Mouse (Mus musculus) left cerebral cortex, adult 18-20 months (tissue): ENCODE results near the gene Afdn. TPM values are rescaled to one million over a fixed set of nuclear protein-coding genes. Genes with fewer than 3 reads are reported as not detected.

ENCODE experiments used
- DNase-seq, 2 experiments: peaks; one replicate each; pipeline ENCODE4 v3.0.0; 2021 to 2022; ENCODE audit warnings: low spot score in 2 of 2, mixed read lengths in 1 of 2
- long read RNA-seq, 2 experiments: library from polyadenylated mRNA; stranded (forward); transcript quantifications; one replicate each; pipeline ENCODE4 v2.0.0; 2021
- total RNA-seq, 2 experiments: library from RNA; stranded (reverse); gene quantifications; 2 replicates each; pipeline ENCODE4 v1.2.3; 2021

The Afdn gene
- 100 to 1,000 TPM; 114 TPM for total RNA-seq
- long read RNA-seq, experiment 1, partial matches to known transcripts, result 7 of 28 reads
- long read RNA-seq, experiment 1, other reads (novel, unspliced or antisense), result 16 of 28 reads
- long read RNA-seq, experiment 2, partial matches to known transcripts, result 9 of 18 reads
- long read RNA-seq, experiment 2, other reads (novel, unspliced or antisense), result 6 of 18 reads

- DNase-seq, result peak; percentile 68 to 87
Measured at GRCm38 (mm10) chr17:13759853-13760627, at the start of gene Afdn. Afdn (plus strand) TSS chr17:13760539.

GRCm38 (mm10) chr17:13711173-13711572 lies 49.2 kb upstream of the Afdn start:
- no peak for DNase-seq

DNA sequence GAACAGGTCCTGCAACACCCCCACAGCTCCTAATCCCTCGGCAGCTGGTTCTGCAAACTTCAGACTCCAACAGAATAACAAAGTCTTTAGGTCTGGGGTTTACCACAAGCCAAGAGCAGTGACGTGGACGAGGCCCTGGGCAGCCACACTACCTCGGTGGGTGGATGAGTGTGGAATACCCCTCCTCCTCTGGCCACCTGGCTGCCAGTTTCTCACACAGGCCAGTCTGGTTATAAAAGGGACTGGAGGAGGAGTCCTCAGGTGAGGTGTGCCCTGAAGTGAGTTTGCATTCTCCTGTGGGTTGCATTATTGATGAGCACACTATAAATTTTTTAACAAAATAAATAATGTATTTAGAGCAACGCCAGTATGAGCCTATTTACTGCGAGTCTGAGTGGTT lies 48.2 kb upstream of the Afdn start:
- no peak for DNase-seq

DNA sequence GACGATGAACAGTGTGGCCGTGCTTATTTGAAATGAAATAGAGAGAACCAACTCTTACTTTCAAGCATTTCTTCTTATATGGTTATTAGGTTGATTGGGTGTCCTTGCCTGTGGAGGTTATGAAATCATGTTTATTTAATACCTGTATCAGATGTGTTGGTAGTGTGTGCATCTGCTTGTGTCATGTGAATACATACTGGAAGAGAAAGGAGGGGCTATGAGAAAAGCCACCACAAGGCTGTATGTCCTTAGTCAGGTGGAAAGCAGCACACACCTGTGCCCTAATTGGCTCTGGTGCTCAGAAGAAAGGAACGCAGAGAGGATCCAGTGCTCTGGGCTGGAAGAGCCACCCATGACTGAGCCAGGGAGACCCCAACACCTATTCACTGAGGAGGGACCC lies 47.8 kb upstream of the Afdn start:
- no peak for DNase-seq

DNA sequence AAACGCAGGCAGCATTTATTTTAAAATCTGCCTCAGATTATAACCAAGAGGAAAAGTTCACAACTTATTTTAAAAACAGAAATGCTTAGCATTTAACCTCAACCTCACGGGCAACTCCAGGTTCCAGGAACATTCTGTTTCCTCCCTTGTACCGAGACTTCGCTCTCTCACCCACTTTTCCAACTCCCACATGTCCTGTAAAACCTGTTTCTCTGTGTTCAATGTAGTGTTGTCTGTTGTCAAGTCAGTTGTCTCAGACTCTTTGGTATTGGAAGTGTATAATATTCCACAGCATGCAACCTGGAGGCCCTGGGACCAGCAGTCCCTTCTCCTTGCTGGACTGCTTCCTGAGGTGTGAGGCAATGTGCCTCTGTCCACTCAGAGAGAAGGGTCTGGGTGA lies 46.2 kb upstream of the Afdn start:
- DNase-seq, result no peak

GRCm38 (mm10) chr17:13714654-13715053 lies 45.7 kb upstream of the Afdn start:
- DNase-seq, result no peak

DNA sequence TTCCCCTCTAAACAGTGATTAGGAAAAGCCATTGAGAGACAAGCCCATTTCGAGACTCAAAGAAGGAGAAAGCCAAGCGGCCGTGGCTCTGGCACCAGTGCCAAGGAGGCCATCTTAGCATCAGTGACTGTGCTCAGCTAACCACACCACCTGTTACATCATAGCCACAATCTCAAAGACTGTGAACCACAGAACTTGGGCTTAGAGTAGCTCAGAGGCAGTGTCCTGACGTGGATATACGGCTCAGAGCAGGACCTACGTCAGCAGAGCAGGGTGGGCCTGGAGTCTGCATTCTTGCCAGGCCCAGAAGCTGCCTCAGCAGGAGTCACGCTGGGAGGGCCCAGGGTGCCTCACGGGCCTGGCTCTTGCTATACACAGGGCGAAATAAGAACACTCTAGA lies 44.8 kb upstream of the Afdn start:
- no peak for DNase-seq

DNA sequence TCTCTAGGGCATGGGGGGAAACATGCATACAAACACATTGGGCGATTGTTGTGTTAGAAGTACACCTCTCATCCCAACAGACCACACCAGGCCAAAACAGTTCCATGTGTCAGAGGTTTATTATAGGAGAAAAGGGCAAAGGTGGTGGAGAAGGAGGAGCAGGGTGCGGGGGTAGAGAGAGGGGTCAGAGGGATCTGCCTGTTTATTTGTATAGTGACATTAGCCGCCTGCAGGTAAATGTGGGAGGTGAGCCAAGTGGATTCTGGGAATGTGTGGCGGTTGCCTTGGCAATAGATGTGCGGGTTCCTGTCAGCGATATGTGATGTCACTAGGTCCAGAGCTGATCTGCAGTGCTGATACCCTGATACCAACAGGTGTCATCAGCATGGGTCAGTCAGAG lies 44.0 kb upstream of the Afdn start:
- DNase-seq, result no peak

- peak; percentile 36 to 44 for DNase-seq
Measured at GRCm38 (mm10) chr17:13717428-13717827, 42.9 kb upstream of the Afdn start.

DNA sequence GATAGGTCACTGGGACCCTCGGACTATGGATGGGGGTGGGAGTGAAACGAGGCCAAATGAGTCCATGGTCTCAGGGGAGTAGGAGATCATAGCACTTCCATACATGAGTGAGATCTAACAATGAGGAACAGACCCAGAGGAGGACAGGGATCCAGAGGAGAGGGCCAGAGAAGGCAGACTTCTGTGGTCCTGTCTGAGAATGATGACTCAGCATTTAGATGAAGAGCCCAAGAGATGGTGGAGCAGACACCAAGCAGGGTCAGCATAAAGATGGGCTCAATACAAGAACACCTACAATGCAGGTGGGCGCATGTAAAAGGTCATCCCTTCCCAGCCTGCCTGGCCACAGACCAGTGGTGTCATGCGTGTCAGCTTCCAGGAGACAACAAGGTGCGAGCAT lies 40.2 kb upstream of the Afdn start:
- DNase-seq, result no peak

DNA sequence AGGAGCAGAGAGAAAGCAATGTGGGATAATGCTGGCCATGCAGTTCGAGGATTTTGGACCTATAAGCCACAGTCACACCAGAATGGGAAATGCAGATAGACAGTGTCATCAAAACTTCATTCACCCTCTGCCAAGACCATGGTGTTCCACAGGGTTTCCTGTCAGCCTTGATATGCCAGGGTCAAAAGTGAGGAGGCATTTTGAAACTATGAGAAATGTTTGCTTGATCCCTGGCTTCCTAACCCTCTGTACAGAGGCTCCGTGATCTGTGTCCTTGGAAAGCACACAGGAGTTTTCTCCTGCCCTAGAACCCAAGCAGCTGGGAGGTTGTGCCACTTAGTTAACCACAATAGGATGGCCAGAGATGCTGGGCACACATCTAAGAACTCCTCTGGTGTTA lies 39.0 kb upstream of the Afdn start:
- no peak for DNase-seq

- DNase-seq, result no peak
Measured at GRCm38 (mm10) chr17:13722434-13722833, 37.9 kb upstream of the Afdn start.

- no peak for DNase-seq
Measured at GRCm38 (mm10) chr17:13725004-13725550, 35.3 kb upstream of the Afdn start.

- DNase-seq, result peak; percentile 30 to 37
Measured at GRCm38 (mm10) chr17:13726832-13727355, 33.4 kb upstream of the Afdn start.

DNA sequence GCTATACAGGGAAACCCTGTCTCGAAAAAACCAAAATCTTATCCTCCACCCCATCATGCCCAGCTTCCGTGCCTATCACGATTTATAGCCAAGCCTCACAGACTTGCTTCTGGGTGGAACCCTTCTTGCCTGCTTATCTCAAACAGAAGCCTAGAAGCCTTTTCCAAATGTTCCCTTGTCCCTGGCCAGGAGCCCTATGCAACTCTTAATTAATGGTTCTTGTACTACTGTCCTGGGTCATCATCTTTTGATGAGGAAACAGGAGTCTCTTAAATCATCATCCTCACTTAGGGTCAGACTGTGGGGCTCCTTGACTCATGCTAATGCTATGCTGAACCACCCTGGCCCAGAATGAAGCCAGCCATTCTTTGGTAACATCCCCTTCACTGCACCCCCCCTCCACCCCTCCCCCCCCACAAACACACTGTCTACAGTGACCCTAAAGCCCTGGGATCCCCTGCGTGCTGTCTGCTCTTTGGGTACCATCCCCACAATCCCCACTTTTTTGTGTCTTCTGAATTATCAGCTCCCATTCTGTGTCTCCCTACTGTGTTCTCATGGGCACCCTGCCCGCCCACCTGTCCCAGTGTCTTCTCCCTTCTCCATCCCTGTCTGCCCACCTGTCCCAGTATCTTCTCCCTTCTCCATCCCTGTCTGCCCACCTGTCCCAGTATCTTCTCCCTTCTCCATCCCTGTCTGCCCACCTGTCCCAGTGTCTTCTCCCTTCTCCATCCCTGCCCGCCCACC lies 29.2 kb upstream of the Afdn start:
- no peak for DNase-seq

- no peak for DNase-seq
Measured at GRCm38 (mm10) chr17:13731727-13732112, 28.6 kb upstream of the Afdn start.

DNA sequence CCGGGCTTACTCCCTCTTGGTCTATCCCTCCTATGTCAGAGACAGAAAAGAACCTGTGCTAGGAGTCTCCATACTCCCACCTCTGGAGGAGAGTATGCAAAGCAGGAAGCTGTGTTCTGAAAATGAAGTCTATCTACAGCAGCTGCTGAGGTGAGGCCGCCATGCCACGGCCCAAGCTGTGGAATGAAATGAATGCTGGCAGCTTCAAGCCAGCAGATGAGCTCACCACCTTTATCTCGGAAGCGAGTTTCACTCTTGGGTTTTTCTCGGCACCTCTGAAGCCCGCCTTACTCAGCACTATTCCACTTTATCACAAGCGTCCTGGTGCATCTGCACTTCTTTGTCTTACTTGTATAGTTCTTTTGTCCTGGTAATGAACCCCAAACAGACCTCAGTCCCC lies 27.7 kb upstream of the Afdn start:
- DNase-seq, result no peak

DNA sequence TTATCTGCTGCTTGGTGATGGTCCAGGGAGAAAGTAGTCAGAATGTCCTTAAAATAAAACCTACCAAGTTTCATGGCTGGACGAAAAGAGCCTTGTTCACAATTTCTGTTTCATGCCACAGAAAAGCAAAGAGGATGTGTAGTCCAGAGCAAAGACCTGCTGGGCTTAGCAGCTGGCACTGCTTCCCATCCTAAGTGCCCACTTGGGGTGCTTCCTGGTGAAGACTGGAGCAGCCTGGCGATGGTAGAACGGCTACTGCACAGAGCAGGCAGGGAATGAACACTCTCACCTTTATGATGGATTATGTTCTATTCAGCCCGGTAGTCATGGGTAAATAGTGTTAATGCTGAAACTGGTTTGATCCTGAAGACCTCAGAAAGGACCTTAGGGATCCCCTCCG lies 26.4 kb upstream of the Afdn start:
- DNase-seq, result no peak

DNA sequence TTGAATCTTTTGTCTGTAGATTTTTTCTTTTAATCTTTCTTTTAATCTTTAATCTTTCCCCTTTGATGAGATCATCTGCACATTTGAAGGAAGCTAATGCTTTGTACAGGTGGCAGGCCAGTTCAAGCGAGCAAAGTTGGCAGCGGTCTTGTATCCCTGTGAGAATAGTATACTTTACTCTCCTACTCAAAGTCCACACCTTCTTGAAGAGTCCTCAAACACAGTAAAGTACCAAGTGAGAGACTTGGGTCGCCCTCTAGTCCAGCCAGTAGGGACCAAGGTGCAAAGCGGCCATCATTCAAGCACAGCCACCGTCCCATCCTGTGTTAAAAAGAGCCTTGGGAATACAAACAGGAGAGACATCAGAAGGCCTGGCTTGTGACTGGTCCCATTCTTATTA lies 25.3 kb upstream of the Afdn start:
- DNase-seq, result no peak

DNA sequence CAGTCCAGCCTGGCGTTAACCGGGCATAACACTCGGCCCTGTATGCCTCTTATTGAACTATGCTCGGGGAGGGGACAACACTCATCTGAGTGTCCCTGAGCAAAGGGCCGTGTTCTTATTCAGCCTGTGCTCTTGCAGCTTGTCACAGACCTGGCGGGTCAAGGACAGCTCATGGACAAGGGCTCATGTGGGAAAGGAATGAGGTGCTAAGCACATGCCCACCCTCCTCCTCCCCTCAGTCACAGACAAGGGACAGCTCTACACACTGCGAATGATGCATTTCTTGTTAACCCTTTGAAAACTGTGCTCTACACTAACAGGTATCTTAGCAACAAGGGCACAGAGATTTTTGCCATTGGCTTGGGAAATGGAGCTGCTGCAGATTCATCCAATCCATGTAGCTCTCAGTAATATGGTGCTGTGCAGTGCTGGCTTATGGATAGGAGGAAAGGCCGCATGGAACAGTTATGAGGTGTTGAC lies 24.5 kb upstream of the Afdn start:
- no peak for DNase-seq

GRCm38 (mm10) chr17:13737336-13737735 lies 23.0 kb upstream of the Afdn start:
- DNase-seq, result peak; percentile 24 to 29
